Mouse (Mus musculus): ENCODE measurements around the gene Nfe2l3. TPM values are rescaled to one million over a fixed set of nuclear protein-coding genes. Genes with fewer than 3 reads are reported as not detected.
A peak's percentile ranks its signal among the peaks of the same experiment; 100 is the strongest.
"Not testable (repeated sequence)": the region's sequence is repeated elsewhere in the genome, so short reads cannot be mapped to it uniquely, and the experiment has no call there.

Nfe2l3 gene
- polyA plus RNA-seq, 1 experiment from 2014 or later: 2.0 TPM

DNA sequence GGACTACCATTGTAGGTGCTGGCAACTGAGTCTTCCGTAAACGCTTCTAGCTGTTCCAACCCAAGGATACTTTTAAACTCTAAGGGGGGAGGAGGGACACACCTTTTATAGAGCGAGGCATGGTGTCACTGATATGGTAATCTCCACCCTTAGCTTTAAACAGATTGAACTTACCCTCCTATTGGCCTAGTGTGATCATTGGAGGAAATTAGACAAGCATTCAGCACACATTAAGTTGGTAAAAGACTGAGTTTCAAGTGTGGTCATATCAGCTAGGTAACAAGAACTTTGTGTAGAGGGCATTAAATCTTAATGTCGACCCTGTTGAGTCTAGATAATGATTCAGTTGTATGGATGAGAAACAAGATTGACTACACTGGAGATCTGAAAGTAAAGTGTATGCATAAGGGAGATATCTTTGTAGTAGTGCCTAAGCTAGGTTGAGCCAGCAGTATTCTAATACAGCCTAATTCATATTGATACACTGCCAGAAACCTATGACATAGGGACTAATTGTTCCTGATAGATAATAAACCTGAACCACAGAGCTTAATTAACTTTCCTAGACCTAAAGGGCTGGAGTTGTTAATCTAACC, 46.8 kb downstream of the Nfe2l3 start:
- Histone ChIP-seq H3K36me3 (peaks cover 87% of the 10 kb centered on the region), H3K4me3 (no peak overlapping the region), H3K9me3 (no peaks in the 10 kb centered on the region), H3K27ac (no peak overlapping the region), H3K4me1 (no peaks in the 10 kb centered on the region), H3K27me3 (ENCODE audit: insufficient read depth, poor library complexity, severe bottlenecking) (no peaks in the 10 kb centered on the region)
- WGBS: 93% methylated on average over 4 of the region's 4 CpGs
- no peak for DNase-seq (ENCODE audit: low spot score)

DNA sequence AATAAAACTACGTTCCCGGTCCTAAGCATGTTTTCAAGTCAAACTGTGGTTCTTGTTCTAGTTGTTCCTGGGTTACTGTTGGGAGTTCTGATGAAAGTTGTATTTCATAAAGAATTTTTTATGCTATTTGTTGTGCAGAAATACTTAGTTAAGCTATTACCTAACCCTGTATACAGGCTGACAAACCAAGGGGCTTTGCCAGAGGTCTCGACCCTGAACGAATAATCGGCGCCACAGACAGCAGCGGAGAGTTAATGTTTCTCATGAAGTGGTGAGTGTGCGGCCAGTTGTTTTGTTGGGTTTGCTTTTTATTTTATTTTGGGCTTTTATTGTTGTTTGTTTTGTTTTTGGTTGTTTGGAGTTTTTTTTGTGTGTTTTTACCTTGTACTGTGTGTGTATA, 49.1 kb downstream of the Nfe2l3 start:
- peak; percentile 35 for DNase-seq (ENCODE audit: low spot score)
- no peaks in the 10 kb centered on the region for H3K9me3 ChIP-seq
- no peaks in the 10 kb centered on the region for H3K27me3 ChIP-seq (ENCODE audit: insufficient read depth, poor library complexity, severe bottlenecking)
- no peak overlapping the region for H3K27ac ChIP-seq
- H3K4me3 ChIP-seq: no peak overlapping the region
- 96% methylated on average over 8 of the region's 8 CpGs for WGBS
- peaks cover 11% of the 10 kb centered on the region for H3K4me1 ChIP-seq
- H3K36me3 ChIP-seq: peaks cover 66% of the 10 kb centered on the region

DNA sequence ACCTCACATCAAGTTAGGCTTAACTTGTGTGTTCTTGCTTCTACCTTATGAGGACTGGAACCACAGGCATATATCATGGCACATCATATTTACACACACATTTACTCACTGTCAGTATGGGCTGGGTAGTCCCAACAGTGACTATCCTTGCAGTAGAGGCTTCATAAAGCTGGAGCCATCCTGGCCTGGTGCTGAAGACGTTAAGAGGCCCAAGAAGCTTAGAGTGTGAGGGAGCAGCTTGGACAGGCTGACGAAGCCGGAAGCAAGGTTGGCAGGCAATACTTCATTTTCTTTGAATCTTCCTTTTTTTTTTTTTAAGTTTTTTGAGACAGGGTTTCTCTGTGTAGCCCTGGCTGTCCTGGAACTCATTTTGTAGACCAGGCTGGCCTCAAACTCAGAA, 51.4 kb downstream of the Nfe2l3 start:
- Histone ChIP-seq H3K27ac (no peak overlapping the region), H3K4me3 (no peak overlapping the region), H3K27me3 (ENCODE audit: insufficient read depth, poor library complexity, severe bottlenecking) (no peaks in the 10 kb centered on the region), H3K9me3 (0 out of 2 replicates have a peak, but pooled peaks cover 2% of the 10 kb centered on the region), H3K4me1 (peaks cover 14% of the 10 kb centered on the region), H3K36me3 (peaks cover 47% of the 10 kb centered on the region)
- 92% methylated on average over 3 of the region's 3 CpGs for WGBS
- DNase-seq (ENCODE audit: low spot score): peak; percentile 59

DNA sequence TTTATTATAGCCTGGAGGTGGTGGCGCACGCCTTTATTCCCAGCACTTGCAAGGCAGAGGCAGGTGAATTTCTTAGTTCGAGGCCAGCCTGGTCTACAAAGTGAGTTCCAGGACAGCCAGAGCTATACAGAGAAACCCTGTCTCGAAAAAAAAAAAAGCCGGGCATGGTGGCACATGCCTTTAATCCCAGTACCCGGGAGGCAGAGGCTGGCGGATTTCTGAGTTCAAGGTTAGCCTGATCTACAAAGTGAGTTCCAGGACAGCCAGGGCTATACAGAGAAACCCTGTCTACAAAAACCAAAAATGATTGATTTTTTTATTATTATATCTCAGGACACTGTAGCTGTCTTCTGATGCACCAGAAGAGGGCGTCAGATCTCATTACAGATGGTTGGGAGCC, 52.1 kb downstream of the Nfe2l3 start:
- H3K27me3 ChIP-seq (ENCODE audit: insufficient read depth, poor library complexity, severe bottlenecking); H3K4me3 ChIP-seq; H3K9me3 ChIP-seq; DNase-seq (ENCODE audit: low spot score); H3K27ac ChIP-seq: not testable (repeated sequence)
- H3K4me1 ChIP-seq: peaks cover 17% of the 10 kb centered on the region
- peaks cover 40% of the 10 kb centered on the region for H3K36me3 ChIP-seq
- 87% methylated on average over 8 of the region's 8 CpGs for WGBS

DNA sequence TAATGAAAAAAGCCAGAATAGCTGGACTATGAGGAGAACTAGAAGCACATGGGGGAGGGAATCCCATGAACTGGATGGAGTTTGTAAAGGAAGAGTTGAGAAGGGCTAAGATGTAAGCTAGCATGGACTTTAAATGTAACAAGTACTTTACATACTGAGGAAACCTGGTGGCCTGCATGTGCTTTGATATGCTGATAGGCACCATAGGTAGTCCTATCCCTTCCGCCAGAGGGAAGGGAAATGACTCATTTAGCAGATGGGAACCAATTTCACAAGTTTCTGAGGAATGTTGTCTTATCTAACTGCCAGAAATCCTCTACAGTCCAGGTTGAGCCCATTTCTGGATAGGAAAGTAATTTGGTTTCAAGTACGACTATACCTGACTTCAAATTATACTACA, 53.2 kb downstream of the Nfe2l3 start:
- peaks cover 22% of the 10 kb centered on the region for H3K4me1 ChIP-seq
- no peak overlapping the region for H3K4me3 ChIP-seq
- no peaks in the 10 kb centered on the region for H3K27me3 ChIP-seq (ENCODE audit: insufficient read depth, poor library complexity, severe bottlenecking)
- DNase-seq (ENCODE audit: low spot score): peak; percentile 35
- H3K9me3 ChIP-seq: 0 out of 2 replicates have a peak, but pooled peaks cover 2% of the 10 kb centered on the region
- peaks cover 29% of the 10 kb centered on the region for H3K36me3 ChIP-seq
- 45% methylated on average over 2 of the region's 2 CpGs for WGBS
- no peak overlapping the region for H3K27ac ChIP-seq

DNA sequence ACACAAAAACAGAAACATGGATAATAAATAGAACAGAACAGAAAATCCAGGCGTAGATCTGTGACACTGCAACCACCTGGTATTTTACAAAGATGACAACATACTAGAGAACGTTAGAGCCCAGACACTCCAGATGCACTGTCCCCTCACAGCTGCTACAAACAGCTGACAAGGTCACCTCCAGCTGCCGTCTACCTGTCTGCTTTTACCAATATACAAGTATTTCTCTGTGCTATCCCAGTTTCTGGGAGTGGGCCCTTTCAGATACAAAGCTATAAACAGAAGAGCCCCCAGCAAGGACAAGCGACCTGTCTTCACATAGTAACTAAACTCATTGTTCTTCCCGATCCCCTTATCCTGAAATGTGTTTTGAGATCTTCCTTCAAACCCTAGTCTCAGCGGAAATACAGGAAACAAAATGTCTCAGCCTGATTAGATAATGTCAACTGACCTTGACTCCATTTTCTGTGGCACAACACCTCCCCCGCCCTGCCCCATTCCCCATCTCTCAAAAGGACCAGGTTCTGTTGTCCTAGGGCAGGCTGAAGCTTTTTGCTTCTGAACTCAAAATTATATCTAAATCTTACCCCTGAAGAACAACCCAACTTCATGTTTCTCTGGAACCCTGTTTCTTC, 53.7 kb downstream of the Nfe2l3 start:
- peaks cover 22% of the 10 kb centered on the region for H3K4me1 ChIP-seq
- no peak overlapping the region for H3K27ac ChIP-seq
- peak; percentile 63 for DNase-seq (ENCODE audit: low spot score)
- H3K4me3 ChIP-seq: no peak overlapping the region
- H3K9me3 ChIP-seq: 0 out of 2 replicates have a peak, but pooled peaks cover 2% of the 10 kb centered on the region
- WGBS: 30% methylated on average over 7 of the region's 7 CpGs
- H3K27me3 ChIP-seq (ENCODE audit: insufficient read depth, poor library complexity, severe bottlenecking): no peaks in the 10 kb centered on the region
- H3K36me3 ChIP-seq: peaks cover 24% of the 10 kb centered on the region

DNA sequence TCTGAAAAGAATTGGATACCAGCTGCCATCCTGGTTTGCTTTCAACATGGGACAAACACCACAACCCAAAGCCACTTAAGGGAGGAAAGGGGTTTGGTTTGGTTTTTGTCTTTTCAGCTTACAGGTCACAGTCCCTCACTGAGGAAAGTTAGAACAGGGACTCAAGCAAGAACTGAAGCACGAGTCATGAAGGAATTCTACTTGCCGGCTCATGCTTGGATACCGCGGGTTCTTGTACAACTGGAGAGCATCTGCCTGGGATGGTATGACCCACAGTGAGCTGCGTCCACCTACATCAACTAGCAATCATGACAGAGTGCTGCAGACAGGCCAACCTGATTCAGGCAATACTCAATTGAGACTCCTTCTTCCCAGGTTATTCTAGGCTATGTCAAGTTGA, 54.3 kb downstream of the Nfe2l3 start:
- peaks cover 18% of the 10 kb centered on the region for H3K36me3 ChIP-seq
- 0 out of 2 replicates have a peak, but pooled peaks cover 2% of the 10 kb centered on the region for H3K9me3 ChIP-seq
- H3K4me1 ChIP-seq: peaks cover 22% of the 10 kb centered on the region
- 78% methylated on average over 5 of the region's 5 CpGs for WGBS
- no peak overlapping the region for H3K4me3 ChIP-seq
- H3K27ac ChIP-seq: no peak overlapping the region
- DNase-seq (ENCODE audit: low spot score): peak; percentile 70
- no peaks in the 10 kb centered on the region for H3K27me3 ChIP-seq (ENCODE audit: insufficient read depth, poor library complexity, severe bottlenecking)

DNA sequence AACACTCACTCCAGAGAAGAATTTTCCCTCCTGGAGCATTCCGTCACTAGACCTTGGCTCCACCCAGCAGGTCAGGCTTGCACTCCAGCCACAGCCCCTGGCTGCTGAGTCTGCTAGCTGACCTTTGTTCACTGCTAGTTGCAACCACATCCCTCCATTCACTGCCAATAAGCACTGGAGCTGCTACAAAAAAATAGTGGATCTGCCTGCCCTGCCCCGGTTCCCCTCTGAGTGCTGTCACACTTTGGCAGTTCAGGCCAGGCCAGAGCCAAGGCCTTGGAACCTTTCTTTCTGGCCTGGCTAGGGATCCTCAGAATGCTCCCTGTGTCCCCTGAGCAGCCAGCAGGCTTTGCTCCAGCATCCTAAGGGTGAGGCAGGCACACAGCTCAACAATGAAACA, 57.3 kb downstream of the Nfe2l3 start:
- peaks cover 3% of the 10 kb centered on the region; the same call in 1 of the 2 replicates for H3K36me3 ChIP-seq
- H3K27me3 ChIP-seq (ENCODE audit: insufficient read depth, poor library complexity, severe bottlenecking): no peaks in the 10 kb centered on the region
- WGBS: 26% methylated on average over 2 of the region's 2 CpGs
- no peak for DNase-seq (ENCODE audit: low spot score)
- H3K4me1 ChIP-seq: peaks cover 24% of the 10 kb centered on the region
- H3K9me3 ChIP-seq: 0 out of 2 replicates have a peak, but pooled peaks cover 2% of the 10 kb centered on the region
- H3K27ac ChIP-seq: peak overlapping the region; percentile 67; the same call in 1 of the 2 replicates
- no peak overlapping the region for H3K4me3 ChIP-seq

DNA sequence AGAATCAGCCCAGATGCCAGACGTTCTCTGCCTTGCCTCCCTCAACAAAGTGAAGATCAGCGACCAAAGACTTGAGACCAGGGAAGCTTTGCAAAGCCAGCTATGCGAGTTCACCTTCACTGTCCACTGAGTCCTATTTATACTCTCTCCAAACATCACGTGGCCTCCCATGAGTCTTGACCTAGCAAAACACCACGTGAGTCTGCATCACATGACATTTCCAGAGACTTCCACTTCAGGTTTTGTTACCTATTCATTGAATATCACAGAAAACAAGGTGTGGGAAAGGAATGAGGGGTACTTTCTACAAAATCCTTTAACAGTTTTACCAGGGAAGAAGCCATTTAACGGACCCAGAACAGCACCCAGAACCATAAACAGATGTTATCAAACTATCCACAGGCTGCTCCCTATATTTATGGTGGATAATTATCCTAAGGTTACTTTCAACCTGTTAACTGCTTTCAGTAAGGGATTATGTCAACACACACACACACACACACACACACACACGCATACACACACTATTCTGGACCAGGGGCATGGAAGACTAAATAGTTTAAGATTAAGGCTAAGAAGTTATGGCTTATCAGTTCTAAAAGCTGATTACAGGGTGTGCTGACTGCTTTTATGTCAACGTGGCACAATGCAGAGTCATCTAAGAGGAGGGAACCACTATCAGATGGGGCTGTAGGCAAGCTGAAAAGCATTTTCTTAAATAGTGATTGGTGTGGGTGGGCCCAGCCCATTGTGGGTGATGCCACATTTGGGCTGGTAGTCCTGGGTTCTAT, 65.0 kb downstream of the Nfe2l3 start:
- H3K27me3 ChIP-seq (ENCODE audit: insufficient read depth, poor library complexity, severe bottlenecking): no peaks in the 10 kb centered on the region
- H3K4me3 ChIP-seq: no peak overlapping the region
- no peaks in the 10 kb centered on the region for H3K36me3 ChIP-seq
- no peak overlapping the region for H3K27ac ChIP-seq
- WGBS: 62% methylated on average over 8 of the region's 8 CpGs
- DNase-seq (ENCODE audit: low spot score): no peak
- H3K9me3 ChIP-seq: no peaks in the 10 kb centered on the region
- 0 out of 2 replicates have a peak, but pooled peaks cover 9% of the 10 kb centered on the region for H3K4me1 ChIP-seq

DNA sequence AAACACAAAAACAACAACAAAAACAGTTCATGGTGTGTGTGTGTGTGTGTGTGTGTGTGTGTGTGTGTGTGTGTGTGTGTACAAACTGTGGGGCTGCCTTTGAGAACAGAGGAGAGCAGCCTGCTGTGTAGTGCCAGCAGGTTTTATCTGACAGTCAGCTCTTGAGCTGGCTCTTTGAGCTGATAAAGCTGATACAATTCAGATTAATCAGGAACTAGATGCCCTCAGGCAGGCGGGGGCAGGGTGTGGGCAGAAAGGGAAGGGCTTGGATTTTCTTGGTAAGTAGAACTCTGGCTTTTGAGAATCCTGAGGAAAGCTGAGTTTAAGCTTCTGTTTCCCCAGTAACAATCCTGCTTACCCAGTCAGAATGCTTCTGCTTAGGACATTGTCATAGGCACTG, 73.2 kb downstream of the Nfe2l3 start:
- WGBS: 22% methylated on average over 1 of the region's 1 CpGs
- Histone ChIP-seq H3K27ac (no peak overlapping the region), H3K36me3 (no peaks in the 10 kb centered on the region), H3K4me3 (no peak overlapping the region), H3K4me1 (peaks cover 15% of the 10 kb centered on the region), H3K27me3 (ENCODE audit: insufficient read depth, poor library complexity, severe bottlenecking) (no peaks in the 10 kb centered on the region), H3K9me3 (no peaks in the 10 kb centered on the region)
- no peak for DNase-seq (ENCODE audit: low spot score)

DNA sequence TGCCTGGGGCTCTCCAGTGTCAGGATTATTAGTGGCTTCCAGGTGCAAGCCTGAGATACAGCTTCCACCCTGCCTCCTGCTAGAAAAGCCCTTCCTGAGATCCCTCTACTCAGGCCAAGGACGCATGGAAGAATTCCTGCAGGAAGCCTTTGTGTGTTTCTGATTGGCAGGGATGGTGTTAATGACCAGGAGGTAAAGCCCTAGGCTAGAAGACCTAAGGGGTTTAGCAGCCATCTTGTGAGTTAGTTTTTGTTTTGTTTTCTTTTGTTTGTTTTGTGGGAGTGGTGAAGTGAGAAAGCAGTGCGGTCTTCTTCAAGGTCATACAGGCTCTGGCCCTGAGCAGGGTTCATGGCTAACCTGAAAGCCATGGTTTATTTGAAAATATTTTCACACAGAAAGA, 75.1 kb downstream of the Nfe2l3 start:
- Histone ChIP-seq H3K36me3 (no peaks in the 10 kb centered on the region), H3K4me1 (peaks cover 15% of the 10 kb centered on the region), H3K9me3 (no peaks in the 10 kb centered on the region), H3K4me3 (no peak overlapping the region), H3K27ac (no peak overlapping the region), H3K27me3 (ENCODE audit: insufficient read depth, poor library complexity, severe bottlenecking) (no peaks in the 10 kb centered on the region)
- DNase-seq (ENCODE audit: low spot score): no peak
- WGBS: 69% methylated on average over 2 of the region's 2 CpGs

Measured in heart, embryonic 10.5 days (tissue).